Mouse (Mus musculus) heart, embryonic 12.5 days (tissue): ENCODE measurements around the gene Dtnb. TPM values are rescaled to one million over a fixed set of nuclear protein-coding genes. Genes with fewer than 3 reads are reported as not detected.

ENCODE experiments used
- ATAC-seq: fragments of 200-750 bp; cut with Nextera tagmentation; 2 replicates; pipeline ENCODE4 v1.8.0; 2017; ENCODE audit warnings: moderate TSS enrichment, moderate library complexity; ENCODE audit not compliant: insufficient number of reproducible peaks, low FRiP score
- H3K27ac ChIP-seq: fragments of 300-500 bp; sonication (generic); 2 replicates; pipeline ENCODE4 v1.5.1; 2016; ENCODE audit warnings: mild to moderate bottlenecking, moderate library complexity; ENCODE audit not compliant: poor library complexity, severe bottlenecking
- H3K27me3 ChIP-seq: fragments of 300-500 bp; sonication (generic); replicated peaks from 2 replicates; pipeline ENCODE4 v1.6.1; 2016; ENCODE audit warnings: mild to moderate bottlenecking, moderate library complexity
- H3K36me3 ChIP-seq: fragments of 300-500 bp; sonication (generic); 2 replicates; pipeline ENCODE4 v1.6.1; 2016; ENCODE audit warnings: mild to moderate bottlenecking, moderate library complexity
- H3K4me1 ChIP-seq: fragments of 300-500 bp; sonication (generic); replicated peaks from 2 replicates; pipeline ENCODE4 v1.6.1; 2016; ENCODE audit warnings: mild to moderate bottlenecking
- H3K4me2 ChIP-seq: fragments of 300-500 bp; sonication (generic); 2 replicates; pipeline ENCODE4 v1.6.1; 2016; ENCODE audit warnings: mild to moderate bottlenecking, moderate library complexity
- H3K4me3 ChIP-seq: fragments of 300-500 bp; sonication (generic); 2 replicates; pipeline ENCODE4 v1.5.1; 2016; ENCODE audit warnings: mild to moderate bottlenecking
- H3K9ac ChIP-seq: fragments of 300-500 bp; sonication (generic); 2 replicates; pipeline ENCODE4 v1.6.1; 2016; ENCODE audit warnings: mild to moderate bottlenecking, moderate library complexity
- H3K9me3 ChIP-seq: fragments of 300-500 bp; sonication (generic); replicated peaks from 2 replicates; pipeline ENCODE4 v1.6.1; 2016; ENCODE audit warnings: mild to moderate bottlenecking, moderate library complexity
- WGBS: fragments of 180-500 bp; shearing (Covaris S2); methylation state at CpG from one replicate; pipeline ENCODE4 v1.1.7; 2016; 5-methylcytosine and 5-hydroxymethylcytosine counted together
- polyA plus RNA-seq: library from polyadenylated mRNA; unstranded; fragments of >200 nt; fragmentation: Nextera tagmentation; extraction: Ambion mirVana; gene quantifications from 2 replicates; pipeline ENCODE4 v1.2.1, GENCODE M21; 2016

The Dtnb gene
- polyA plus RNA-seq, 1 experiment from 2014 or later, result 20.5 TPM

DNA sequence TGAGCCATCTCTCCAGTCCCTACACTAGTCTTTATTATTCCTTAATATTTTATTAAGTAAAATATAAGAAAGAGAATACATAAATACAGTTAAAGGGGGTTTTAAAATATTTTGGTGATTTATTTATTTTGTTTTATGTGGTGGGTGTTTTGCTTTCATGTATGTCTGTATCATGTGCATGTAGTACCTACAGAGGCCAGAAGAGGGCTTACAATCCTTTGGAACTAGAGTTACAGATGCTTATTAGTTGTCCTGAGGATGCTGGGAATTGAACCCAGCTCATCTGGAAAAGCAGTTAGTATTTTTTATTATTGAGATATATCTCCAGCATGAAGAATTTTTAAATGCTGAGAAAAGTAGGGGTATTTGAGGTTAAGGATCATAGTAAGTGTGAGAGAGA, 37.6 kb downstream of the Dtnb start:
- Histone ChIP-seq H3K9me3 (no peaks in the 10 kb centered on the region), H3K4me2 (no peak overlapping the region), H3K36me3 (no peaks in the 10 kb centered on the region), H3K4me1 (no peaks in the 10 kb centered on the region), H3K9ac (no peak overlapping the region), H3K27ac (no peak overlapping the region), H3K27me3 (no peaks in the 10 kb centered on the region), H3K4me3 (no peak overlapping the region)
- no peak for ATAC-seq

DNA sequence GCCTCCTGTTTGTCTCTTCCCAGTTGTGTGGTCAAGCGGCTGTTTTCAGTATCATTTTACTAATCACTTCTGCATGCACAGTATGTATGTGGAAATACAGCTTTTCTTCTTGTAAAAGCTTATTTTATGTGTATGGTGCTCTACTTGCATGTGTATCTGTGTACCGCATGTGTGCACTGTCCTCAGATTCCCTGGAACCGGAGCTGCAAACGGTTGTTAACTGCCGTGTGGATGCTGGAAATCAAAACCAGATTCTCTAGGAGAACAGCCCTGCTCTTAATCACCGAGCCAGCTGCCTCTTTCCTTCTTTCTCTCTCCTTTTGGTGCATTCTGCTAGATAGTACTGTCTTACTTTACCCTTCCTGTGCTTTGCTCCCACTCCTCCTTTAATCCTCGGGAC, 39.7 kb downstream of the Dtnb start:
- H3K9ac ChIP-seq, result no peak overlapping the region
- H3K27me3 ChIP-seq, result no peaks in the 10 kb centered on the region
- H3K4me3 ChIP-seq, result no peak overlapping the region
- no peaks in the 10 kb centered on the region for H3K9me3 ChIP-seq
- ATAC-seq, result no peak
- no peak overlapping the region for H3K4me2 ChIP-seq
- no peaks in the 10 kb centered on the region for H3K4me1 ChIP-seq
- peaks cover 3% of the 10 kb centered on the region; the same call in 1 of the 2 replicates for H3K36me3 ChIP-seq
- 74% methylated on average over 7 of the region's 7 CpGs for WGBS
- H3K27ac ChIP-seq, result no peak overlapping the region

DNA sequence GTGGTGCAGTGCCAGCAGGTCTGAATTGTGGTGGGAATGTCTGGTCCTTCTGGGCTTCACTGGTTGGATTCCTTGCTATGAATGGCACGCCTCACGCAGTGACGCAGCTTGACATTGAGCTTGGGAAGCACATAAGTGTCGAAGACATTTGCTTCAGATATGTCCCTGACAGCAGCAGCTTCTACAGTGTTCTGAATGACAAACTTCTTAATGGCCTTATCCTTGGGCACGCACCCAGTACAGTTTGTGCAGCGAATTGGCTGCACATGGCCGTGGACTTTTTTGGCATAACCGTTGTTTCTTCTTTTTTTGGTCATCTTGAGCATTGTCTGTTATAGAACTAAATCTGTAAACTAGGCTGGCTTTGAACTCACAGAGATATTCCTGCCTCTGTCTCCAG, 42.9 kb downstream of the Dtnb start:
- Histone ChIP-seq H3K4me1 (no peaks in the 10 kb centered on the region), H3K4me3 (no peak overlapping the region), H3K9ac (no peak overlapping the region), H3K4me2 (no peak overlapping the region), H3K27me3 (no peaks in the 10 kb centered on the region), H3K27ac (no peak overlapping the region), H3K9me3 (no peaks in the 10 kb centered on the region), H3K36me3 (peaks cover 3% of the 10 kb centered on the region; the same call in 1 of the 2 replicates)
- ATAC-seq, result no peak
- WGBS, result 89% methylated on average over 8 of the region's 8 CpGs

DNA sequence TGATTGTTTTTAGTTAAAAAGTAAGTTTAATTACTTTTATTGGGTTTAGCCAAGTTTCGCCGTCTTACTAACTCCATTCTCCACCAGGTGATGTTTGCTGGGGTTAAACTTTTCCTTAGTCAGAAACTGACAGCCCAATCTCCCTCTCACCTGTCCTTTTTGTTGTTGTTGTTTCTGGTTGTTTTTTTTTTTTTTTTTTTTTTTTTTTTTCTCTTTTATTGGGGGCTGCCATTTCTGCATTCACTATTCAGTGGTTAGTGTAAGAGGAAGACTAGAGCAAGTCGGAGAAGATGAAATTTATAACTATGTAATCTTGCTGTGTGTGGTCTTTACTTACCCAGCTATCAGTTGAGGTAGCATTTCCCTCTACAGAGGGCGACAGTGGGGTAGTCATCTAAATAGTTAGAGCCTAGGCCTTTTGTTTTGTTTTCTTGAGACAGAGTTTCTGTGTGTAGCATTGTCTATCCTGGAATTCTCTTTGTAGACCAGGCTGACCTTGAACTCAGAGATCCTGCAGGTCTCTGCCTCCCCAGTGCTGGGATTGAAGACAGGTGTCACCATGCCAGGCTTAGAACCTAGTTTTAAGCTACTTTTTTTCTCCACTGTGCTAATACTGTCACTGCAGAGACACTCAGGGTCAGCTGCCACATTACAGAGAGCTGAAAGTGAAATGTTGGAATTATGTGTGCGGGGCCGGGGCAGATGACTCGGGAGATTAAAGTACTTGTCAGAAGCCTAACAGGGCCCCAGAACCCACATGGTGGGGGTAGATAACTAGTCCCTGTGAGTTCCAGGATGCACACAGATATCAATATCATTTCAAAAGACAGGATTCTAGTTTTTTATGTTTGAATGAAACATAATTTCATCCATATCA, 46.2 kb downstream of the Dtnb start:
- no peak overlapping the region for H3K27ac ChIP-seq
- 81% methylated on average over 7 of the region's 7 CpGs for WGBS

DNA sequence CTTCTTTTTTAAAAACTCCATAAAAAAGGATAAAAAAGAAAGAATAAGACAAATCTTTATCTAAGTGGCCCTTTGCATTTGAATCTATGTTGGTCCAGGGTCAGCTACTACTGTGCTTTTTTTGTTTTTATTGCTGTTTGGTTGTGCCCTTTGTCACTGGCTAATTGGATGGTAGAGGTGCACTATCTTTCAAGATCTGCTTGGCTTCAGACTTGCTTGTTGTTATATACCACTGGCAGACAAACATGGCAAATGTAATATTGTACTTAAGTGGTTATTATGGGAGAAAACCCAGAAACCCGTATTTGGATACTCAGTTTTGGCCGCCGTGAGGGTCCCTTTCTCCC, 46.8 kb downstream of the Dtnb start:
- H3K27ac ChIP-seq, result no peak overlapping the region
- H3K36me3 ChIP-seq, result peaks cover 3% of the 10 kb centered on the region; the same call in 1 of the 2 replicates
- H3K27me3 ChIP-seq, result no peaks in the 10 kb centered on the region
- H3K9ac ChIP-seq, result no peak overlapping the region
- no peak overlapping the region for H3K4me2 ChIP-seq
- H3K4me1 ChIP-seq, result no peaks in the 10 kb centered on the region
- WGBS, result 91% methylated on average over 3 of the region's 3 CpGs
- no peak for ATAC-seq
- H3K9me3 ChIP-seq, result no peaks in the 10 kb centered on the region
- H3K4me3 ChIP-seq, result no peak overlapping the region

More for the DNA sequence above, 46.2 kb downstream of the Dtnb start:
- Histone ChIP-seq H3K4me2 (no peak overlapping the region), H3K4me3 (no peak overlapping the region), H3K9ac (no peak overlapping the region), H3K9me3 (no peaks in the 10 kb centered on the region), H3K4me1 (no peaks in the 10 kb centered on the region), H3K36me3 (peaks cover 3% of the 10 kb centered on the region; the same call in 1 of the 2 replicates), H3K27me3 (no peaks in the 10 kb centered on the region)
- ATAC-seq, result 0 out of 2 replicates have a peak, but pooled peaks have one; percentile 42

DNA sequence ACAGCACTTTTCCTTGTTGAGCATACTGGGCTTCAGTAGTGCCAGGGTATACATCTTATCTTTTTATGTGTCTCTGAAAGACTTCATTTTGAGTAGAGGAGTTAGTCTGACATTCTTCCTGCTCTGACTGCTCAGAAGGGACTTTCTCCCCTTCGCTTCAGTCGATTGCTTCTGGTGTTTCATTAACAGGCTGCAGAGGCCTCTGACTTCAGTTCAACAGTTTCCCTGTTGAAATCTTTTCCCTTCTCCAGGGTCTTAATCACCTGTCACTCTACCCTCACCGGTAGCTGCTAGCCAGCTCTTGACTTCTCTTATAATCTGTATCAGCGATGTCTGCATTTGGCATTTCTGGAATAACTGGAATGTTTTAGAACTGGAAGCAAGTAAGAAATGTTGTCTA, 54.7 kb downstream of the Dtnb start:
- no peak overlapping the region for H3K4me2 ChIP-seq
- 38% methylated on average over 4 of the region's 4 CpGs for WGBS
- H3K27ac ChIP-seq, result 0 out of 2 replicates have a peak overlapping the region, but pooled peaks have one; percentile 6
- no peak for ATAC-seq
- no peaks in the 10 kb centered on the region for H3K27me3 ChIP-seq
- no peak overlapping the region for H3K9ac ChIP-seq
- no peak overlapping the region for H3K4me3 ChIP-seq
- no peaks in the 10 kb centered on the region for H3K36me3 ChIP-seq
- no peaks in the 10 kb centered on the region for H3K9me3 ChIP-seq
- H3K4me1 ChIP-seq, result peaks cover 9% of the 10 kb centered on the region

DNA sequence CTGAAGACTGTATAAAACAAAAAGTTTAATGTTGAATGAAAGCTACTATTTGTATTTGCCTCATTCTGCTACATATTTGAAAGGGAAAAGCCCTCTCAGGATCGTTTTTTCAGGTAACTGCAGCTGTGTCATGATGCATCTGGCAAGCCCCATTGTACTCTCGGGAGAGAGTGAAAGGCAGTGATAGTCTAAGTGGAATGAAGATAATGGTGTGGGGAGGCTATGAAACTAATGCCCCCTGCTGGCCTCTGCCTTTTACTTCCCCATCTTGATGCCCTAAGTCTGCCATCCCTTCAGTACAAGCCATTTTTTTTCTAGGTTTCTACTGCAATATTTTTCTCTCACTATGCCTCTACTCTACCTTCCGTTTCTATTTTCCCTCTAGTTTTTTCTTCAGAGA, 69.8 kb downstream of the Dtnb start:
- H3K9ac ChIP-seq, result no peak overlapping the region
- WGBS, result 33% methylated on average over 3 of the region's 3 CpGs
- no peaks in the 10 kb centered on the region for H3K9me3 ChIP-seq
- H3K4me2 ChIP-seq, result no peak overlapping the region
- H3K36me3 ChIP-seq, result no peaks in the 10 kb centered on the region
- H3K4me3 ChIP-seq, result no peak overlapping the region
- H3K4me1 ChIP-seq, result 0 out of 2 replicates have a peak, but pooled peaks cover 3% of the 10 kb centered on the region
- no peaks in the 10 kb centered on the region for H3K27me3 ChIP-seq
- ATAC-seq, result no peak
- no peak overlapping the region for H3K27ac ChIP-seq

DNA sequence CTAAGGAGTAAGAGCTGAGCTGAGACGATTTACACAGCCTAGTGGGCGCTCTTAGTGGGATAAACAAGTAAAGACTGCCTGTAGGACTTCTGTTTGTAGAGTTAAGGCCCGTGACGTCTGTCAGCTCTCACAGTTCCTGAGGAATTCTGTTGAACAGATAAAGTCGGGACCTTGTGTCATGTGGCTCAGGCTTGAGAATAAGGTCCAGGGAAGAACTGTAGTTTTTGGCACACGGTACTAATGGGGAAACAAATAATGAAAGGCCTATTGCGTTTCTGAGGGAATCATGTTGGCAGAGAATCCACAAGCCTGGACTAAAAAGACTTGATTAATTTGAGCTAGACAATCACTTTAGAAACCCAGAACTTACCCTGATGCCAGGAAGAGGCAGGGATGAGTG, 84.6 kb downstream of the Dtnb start:
- ATAC-seq, result peak; percentile 68; the same call in 1 of the 2 replicates
- Histone ChIP-seq H3K4me3 (no peak overlapping the region), H3K4me2 (no peak overlapping the region), H3K9ac (no peak overlapping the region), H3K9me3 (no peaks in the 10 kb centered on the region), H3K4me1 (peaks cover 14% of the 10 kb centered on the region), H3K27ac (no peak overlapping the region), H3K27me3 (no peaks in the 10 kb centered on the region), H3K36me3 (no peaks in the 10 kb centered on the region)
- WGBS, result 44% methylated on average over 7 of the region's 7 CpGs

DNA sequence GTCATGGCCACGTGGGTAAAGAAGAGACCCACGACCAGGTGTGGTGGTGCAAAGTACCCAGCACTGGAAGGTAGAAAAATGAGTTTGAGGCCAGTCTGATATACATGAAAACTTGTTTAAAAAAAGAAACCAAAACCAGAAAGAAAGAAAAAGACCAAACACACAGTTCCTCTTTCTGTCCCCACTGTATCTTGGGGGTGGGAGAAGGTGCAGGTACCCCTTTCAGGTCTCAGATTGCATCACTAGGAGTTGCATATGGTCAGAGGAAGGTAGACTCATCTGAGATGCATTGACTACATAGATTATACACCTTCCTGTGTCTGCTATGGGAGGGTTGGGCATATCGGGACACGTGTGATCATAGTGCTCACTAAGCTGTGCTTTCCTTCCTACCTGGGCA, 85.1 kb downstream of the Dtnb start:
- ATAC-seq, result no peak
- 89% methylated on average over 4 of the region's 4 CpGs for WGBS

DNA sequence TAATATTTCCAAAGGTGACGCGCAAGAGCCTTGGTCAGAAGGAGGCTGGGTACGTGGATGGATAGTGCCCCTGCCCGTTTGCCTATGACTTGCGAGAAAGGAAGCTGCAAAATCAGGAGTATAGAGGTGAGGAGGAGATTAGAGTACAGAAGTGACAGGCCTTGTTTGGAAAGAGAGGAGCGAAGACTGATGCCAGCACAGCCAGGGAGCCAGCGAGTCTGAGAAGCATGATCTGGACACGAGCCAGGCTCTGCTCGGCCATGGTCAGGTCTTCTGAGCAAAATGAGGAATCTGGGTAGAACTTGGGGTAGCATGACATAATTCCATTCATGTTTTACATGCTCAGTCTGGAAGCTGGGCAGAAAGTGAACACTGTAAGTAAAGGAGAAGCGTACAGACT, 85.6 kb downstream of the Dtnb start:
- ATAC-seq, result no peak
- Histone ChIP-seq H3K27me3 (no peaks in the 10 kb centered on the region), H3K27ac (no peak overlapping the region), H3K36me3 (no peaks in the 10 kb centered on the region), H3K9me3 (no peaks in the 10 kb centered on the region), H3K9ac (no peak overlapping the region), H3K4me2 (no peak overlapping the region), H3K4me1 (peaks cover 14% of the 10 kb centered on the region), H3K4me3 (no peak overlapping the region)
- WGBS, result 53% methylated on average over 10 of the region's 10 CpGs

More for the DNA sequence above, 85.1 kb downstream of the Dtnb start:
- H3K4me2 ChIP-seq, result no peak overlapping the region
- H3K9ac ChIP-seq, result no peak overlapping the region
- no peak overlapping the region for H3K27ac ChIP-seq
- no peak overlapping the region for H3K4me3 ChIP-seq
- no peaks in the 10 kb centered on the region for H3K36me3 ChIP-seq
- H3K27me3 ChIP-seq, result no peaks in the 10 kb centered on the region
- H3K9me3 ChIP-seq, result no peaks in the 10 kb centered on the region
- H3K4me1 ChIP-seq, result peaks cover 14% of the 10 kb centered on the region

DNA sequence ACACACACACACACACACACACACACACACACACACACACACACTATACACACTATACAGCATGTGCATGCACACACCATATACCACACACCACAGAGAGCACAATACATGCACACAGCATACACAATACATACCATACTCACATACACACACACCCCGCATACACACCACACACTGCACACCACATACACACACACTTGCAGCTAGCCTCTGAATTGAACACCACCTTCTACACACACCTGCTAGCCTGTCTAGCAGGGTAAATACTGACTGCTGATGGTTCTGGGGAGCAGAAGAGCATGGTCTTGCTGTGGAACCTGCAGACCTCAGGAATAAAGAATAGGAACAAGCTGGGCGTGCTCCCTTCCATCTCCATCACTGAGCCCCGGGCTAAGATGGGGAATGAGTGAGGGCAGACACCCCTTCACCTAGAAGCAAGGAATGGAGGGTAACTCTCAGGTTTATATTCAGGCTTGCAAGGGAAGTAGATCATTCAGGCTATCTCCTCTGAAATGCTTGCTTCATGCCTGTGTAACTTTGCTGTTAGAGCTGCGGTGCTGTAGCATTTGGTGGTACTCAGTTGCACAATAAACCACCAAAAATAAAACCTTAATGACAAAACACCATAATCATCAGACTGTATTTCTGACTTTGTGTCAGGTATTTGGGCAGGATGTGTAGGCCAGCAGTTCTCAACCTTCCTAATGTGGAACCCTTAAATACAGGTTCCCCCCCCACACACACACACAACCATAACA, 87.6 kb downstream of the Dtnb start:
- no peak overlapping the region for H3K27ac ChIP-seq
- no peak overlapping the region for H3K4me2 ChIP-seq
- 82% methylated on average over 4 of the region's 4 CpGs for WGBS
- no peaks in the 10 kb centered on the region for H3K27me3 ChIP-seq
- no peak for ATAC-seq
- H3K4me3 ChIP-seq, result no peak overlapping the region
- H3K9me3 ChIP-seq, result no peaks in the 10 kb centered on the region
- no peak overlapping the region for H3K9ac ChIP-seq
- H3K4me1 ChIP-seq, result peaks cover 14% of the 10 kb centered on the region
- no peaks in the 10 kb centered on the region for H3K36me3 ChIP-seq
